Mouse (Mus musculus) thymus, adult 2 months (tissue): Measurements from ENCODE around the gene Exoc7. TPM values are rescaled to one million over a fixed set of nuclear protein-coding genes. Genes with fewer than 3 reads are reported as not detected.
"Not testable (repeated sequence)": the region's sequence is repeated elsewhere in the genome, so short reads cannot be mapped to it uniquely, and the experiment has no call there.

ENCODE experiments used
- DNase-seq: peaks from one replicate; pipeline ENCODE4 v3.0.0; 2021
- H3K27ac ChIP-seq: fragments of 200-500 bp; 2 replicates; pipeline ENCODE4 v1.5.1; 2012; ENCODE audit warnings: low read length, control low read depth; ENCODE audit not compliant: control insufficient read depth, insufficient read depth
- H3K27me3 ChIP-seq: fragments of 200-500 bp; 2 replicates; pipeline ENCODE4 v1.6.1; 2012; ENCODE audit warnings: mild to moderate bottlenecking, low read length, moderate library complexity, mixed read lengths; ENCODE audit not compliant: control insufficient read depth, insufficient read depth
- H3K36me3 ChIP-seq: fragments of 200-500 bp; 2 replicates; pipeline ENCODE4 v1.6.1; 2012; ENCODE audit warnings: mild to moderate bottlenecking, low read length, moderate library complexity; ENCODE audit not compliant: control insufficient read depth, insufficient read depth
- H3K4me1 ChIP-seq: fragments of 200-500 bp; replicated peaks from 2 replicates; pipeline ENCODE4 v1.6.1; 2012; ENCODE audit warnings: low read length; ENCODE audit not compliant: control insufficient read depth, insufficient read depth
- H3K4me3 ChIP-seq: fragments of 200-500 bp; 2 replicates; pipeline ENCODE4 v1.5.1; 2012; ENCODE audit warnings: mild to moderate bottlenecking, low read length, control low read depth, moderate library complexity; ENCODE audit not compliant: control insufficient read depth, insufficient read depth
- CTCF ChIP-seq: fragments of 200-500 bp; IDR thresholded peaks from 2 replicates; pipeline ENCODE4 v1.5.1; 2012; ENCODE audit warnings: mild to moderate bottlenecking, control low read depth, low read length, moderate library complexity, borderline replicate concordance; ENCODE audit not compliant: control insufficient read depth, poor library complexity, insufficient read depth; ENCODE audit errors: extremely low read depth
- POLR2A ChIP-seq: fragments of 200-500 bp; IDR thresholded peaks from 2 replicates; pipeline ENCODE4 v1.6.1; 2012; ENCODE audit warnings: mild to moderate bottlenecking, low read length, control low read depth, moderate library complexity; ENCODE audit not compliant: control insufficient read depth, poor library complexity, insufficient read depth; ENCODE audit errors: extremely low read depth
- WGBS: fragments of 180-500 bp; shearing (Covaris S2); methylation state at CpG from one replicate; pipeline ENCODE4 v1.1.7; 2018; 5-methylcytosine and 5-hydroxymethylcytosine counted together
- polyA plus RNA-seq: library from polyadenylated mRNA; depleted of rRNA; stranded (reverse); fragments of >200 nt; gene quantifications from 2 replicates; pipeline ENCODE4 v1.2.3, GENCODE M21; 2012

Exoc7 gene
- polyA plus RNA-seq, 1 experiment: 50.7 TPM

DNA sequence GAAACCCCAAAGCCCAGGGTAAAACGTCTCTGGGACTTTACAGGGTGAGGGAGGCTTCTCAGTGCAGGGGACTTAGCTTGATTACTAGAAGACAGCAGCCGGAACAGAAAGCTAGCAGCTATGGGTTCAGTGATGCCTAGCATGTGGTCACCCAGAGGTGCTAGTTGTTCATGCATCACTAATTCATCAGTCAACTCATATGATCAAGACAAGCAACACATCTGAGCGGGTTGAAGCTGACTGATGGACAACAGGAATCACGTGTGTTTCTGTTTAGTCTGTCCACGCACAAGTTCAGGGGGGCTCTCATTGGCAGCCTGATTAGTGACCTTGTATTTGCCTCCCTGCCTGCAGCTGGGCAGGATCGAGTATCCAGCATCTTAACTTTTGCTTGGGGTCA lies 23.1 kb downstream of the Exoc7 start:
- H3K27me3 ChIP-seq: peaks cover 31% of the 10 kb centered on the region; the same call in 1 of the 2 replicates
- no peak overlapping the region for H3K27ac ChIP-seq
- H3K4me3 ChIP-seq: no peak overlapping the region
- no peak for TF ChIP-seq POLR2A
- no peak for TF ChIP-seq CTCF
- 73% methylated on average over 6 of the region's 6 CpGs for WGBS
- H3K36me3 ChIP-seq: no peaks in the 10 kb centered on the region; the same call in 1 of the 2 replicates
- no peak for DNase-seq
- H3K4me1 ChIP-seq: no peaks in the 10 kb centered on the region; the same call in 1 of the 2 replicates

GRCm38 (mm10) chr11:116282912-116283521 lies 24.0 kb downstream of the Exoc7 start:
- no peak overlapping the region for H3K27ac ChIP-seq
- no peak for DNase-seq
- peaks cover 31% of the 10 kb centered on the region; the same call in 1 of the 2 replicates for H3K27me3 ChIP-seq
- WGBS: 12% methylated on average over 48 of the region's 48 CpGs
- no peaks in the 10 kb centered on the region for H3K36me3 ChIP-seq
- H3K4me3 ChIP-seq: no peak overlapping the region
- no peaks in the 10 kb centered on the region; the same call in 1 of the 2 replicates for H3K4me1 ChIP-seq
- TF ChIP-seq POLR2A: no peak
- TF ChIP-seq CTCF: no peak

DNA sequence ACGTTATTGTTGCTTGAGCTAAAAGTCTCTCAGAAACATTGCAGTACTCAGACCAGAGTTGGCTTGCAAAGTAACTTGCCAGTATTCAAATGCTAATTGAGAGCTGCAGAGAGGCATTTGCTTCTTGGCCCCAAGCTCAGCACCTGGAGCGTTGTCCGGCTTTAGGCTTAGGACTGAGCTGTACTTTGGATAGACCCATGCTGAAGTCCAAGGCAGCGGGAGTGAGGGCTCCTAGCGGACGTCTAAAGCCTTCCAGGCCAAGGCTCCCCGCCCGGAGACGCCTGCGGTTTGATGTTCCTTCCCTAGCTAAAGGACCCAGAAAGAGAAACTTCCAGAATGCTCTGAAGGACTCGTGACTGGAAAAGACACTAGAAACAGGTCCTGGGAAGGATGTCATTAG lies 24.9 kb downstream of the Exoc7 start:
- TF ChIP-seq POLR2A (no peak), CTCF (no peak)
- Histone ChIP-seq H3K27ac (no peak overlapping the region), H3K4me3 (no peak overlapping the region), H3K27me3 (peaks cover 31% of the 10 kb centered on the region; the same call in 1 of the 2 replicates), H3K36me3 (no peaks in the 10 kb centered on the region), H3K4me1 (no peaks in the 10 kb centered on the region; the same call in 1 of the 2 replicates)
- no peak for DNase-seq
- WGBS: 3% methylated on average over 11 of the region's 11 CpGs

DNA sequence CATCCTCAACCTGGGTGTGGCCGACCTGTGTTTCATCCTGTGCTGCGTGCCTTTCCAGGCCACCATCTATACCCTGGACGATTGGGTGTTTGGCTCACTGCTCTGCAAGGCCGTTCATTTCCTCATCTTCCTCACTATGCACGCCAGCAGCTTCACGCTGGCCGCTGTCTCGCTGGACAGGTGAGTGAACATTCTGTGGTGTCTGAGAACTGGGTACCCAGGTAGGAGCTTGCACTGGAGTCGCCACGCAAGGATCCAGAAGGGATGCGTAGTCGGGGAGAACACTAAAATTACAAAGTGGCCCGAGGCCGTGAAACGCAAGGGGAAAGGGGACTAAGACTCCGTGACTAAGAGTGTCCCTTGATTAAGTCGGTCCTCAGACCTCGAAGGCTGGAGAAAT lies 25.4 kb downstream of the Exoc7 start:
- Histone ChIP-seq H3K4me1 (no peaks in the 10 kb centered on the region; the same call in 1 of the 2 replicates), H3K36me3 (no peaks in the 10 kb centered on the region), H3K4me3 (no peak overlapping the region), H3K27me3 (peaks cover 31% of the 10 kb centered on the region; the same call in 1 of the 2 replicates), H3K27ac (no peak overlapping the region)
- 9% methylated on average over 18 of the region's 18 CpGs for WGBS
- TF ChIP-seq POLR2A (no peak), CTCF (no peak)
- no peak for DNase-seq

DNA sequence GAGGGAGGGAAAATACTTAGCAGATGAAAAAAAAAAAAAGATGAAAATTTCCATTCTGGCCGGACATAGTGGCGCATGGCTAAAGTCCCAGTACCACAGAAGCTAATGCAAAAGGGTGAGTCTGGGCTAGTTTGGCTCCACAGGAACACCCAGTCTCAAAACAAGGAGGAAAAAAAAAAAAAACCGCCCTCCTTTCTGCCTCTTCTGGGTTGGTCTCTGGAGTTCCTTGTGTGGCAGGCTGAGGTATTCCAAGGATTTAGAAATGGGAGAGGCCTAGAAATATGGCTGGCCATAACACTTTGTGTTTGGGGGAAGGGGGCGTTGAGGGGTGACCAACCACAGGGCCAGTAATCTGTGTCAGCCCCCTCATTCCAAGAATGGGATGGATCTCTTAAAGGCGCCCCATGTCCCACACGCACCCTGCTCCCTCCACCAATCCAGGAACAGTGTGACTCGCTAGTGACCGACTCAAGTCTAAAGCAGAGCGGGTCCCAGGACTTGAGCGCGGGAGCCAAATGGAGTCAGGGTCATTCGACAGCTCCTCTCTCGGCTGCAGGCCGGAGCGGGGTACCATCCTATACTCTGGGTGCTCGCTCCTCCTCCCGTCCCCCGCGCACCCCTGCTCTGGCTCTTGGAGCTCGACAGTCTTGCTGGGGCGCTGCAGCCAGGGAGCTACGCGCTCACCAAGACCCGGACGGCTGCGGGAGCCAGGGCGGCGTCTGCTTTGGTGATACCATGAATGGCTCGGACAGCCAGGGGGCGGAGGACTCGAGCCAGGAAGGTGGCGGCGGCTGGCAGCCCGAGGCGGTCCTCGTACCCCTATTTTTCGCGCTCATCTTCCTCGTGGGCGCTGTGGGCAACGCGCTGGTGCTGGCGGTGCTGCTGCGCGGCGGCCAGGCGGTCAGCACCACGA lies 26.0 kb downstream of the Exoc7 start, which contains the start of gene Galr2:
TSS of gene Galr2 (plus strand) at position 189 of the 913 bp plus-strand sequence.
- no peaks in the 10 kb centered on the region for H3K36me3 ChIP-seq
- peaks cover 31% of the 10 kb centered on the region; the same call in 1 of the 2 replicates for H3K27me3 ChIP-seq
- no peak within 1 kb of the TSS for H3K4me3 ChIP-seq
- TF ChIP-seq CTCF (no peak), POLR2A (no peak)
- H3K4me1 ChIP-seq: no peaks in the 10 kb centered on the region; the same call in 1 of the 2 replicates
- 17% methylated on average over 48 of the region's 48 CpGs for WGBS
- no peak for DNase-seq
- H3K27ac ChIP-seq: no peak within 1 kb of the TSS

- not testable (repeated sequence) for H3K4me3 ChIP-seq, H3K27ac ChIP-seq, DNase-seq, H3K36me3 ChIP-seq, H3K4me1 ChIP-seq
- H3K27me3 ChIP-seq: peaks cover 15% of the 10 kb centered on the region; the same call in 1 of the 2 replicates
- 95% methylated on average over 1 of the region's 1 CpGs for WGBS
Observed at GRCm38 (mm10) chr11:116277184-116277583, 29.8 kb downstream of the Exoc7 start.
